Mouse (Mus musculus) limb, embryonic 10.5 days (tissue): ENCODE results near the gene Cnp. TPM values are rescaled to one million over a fixed set of nuclear protein-coding genes. Genes with fewer than 3 reads are reported as not detected.

ENCODE experiments used
- DNase-seq: peaks from one replicate; pipeline ENCODE4 v3.0.0-alpha.2; 2017; ENCODE audit warnings: low spot score
- H3K27ac ChIP-seq: fragments of 300-500 bp; sonication (generic); 2 replicates; pipeline ENCODE4 v1.5.1; 2016; ENCODE audit warnings: mild to moderate bottlenecking
- H3K27me3 ChIP-seq: fragments of 300-500 bp; sonication (generic); 2 replicates; pipeline ENCODE4 v1.6.1; 2016; ENCODE audit warnings: low read depth, mild to moderate bottlenecking; ENCODE audit not compliant: poor library complexity, severe bottlenecking
- H3K36me3 ChIP-seq: fragments of 300-500 bp; sonication (generic); 2 replicates; pipeline ENCODE4 v1.6.1; 2016; ENCODE audit warnings: mild to moderate bottlenecking, moderate library complexity
- H3K4me1 ChIP-seq: fragments of 300-500 bp; sonication (generic); 2 replicates; pipeline ENCODE4 v1.6.1; 2016
- H3K4me3 ChIP-seq: fragments of 300-500 bp; sonication (generic); 2 replicates; pipeline ENCODE4 v1.5.1; 2016; ENCODE audit warnings: mild to moderate bottlenecking, moderate library complexity
- H3K9me3 ChIP-seq: fragments of 300-500 bp; sonication (generic); replicated peaks from 2 replicates; pipeline ENCODE4 v1.6.1; 2016; ENCODE audit warnings: mild to moderate bottlenecking
- WGBS: fragments of 180-500 bp; shearing (Covaris S2); methylation state at CpG from one replicate; pipeline ENCODE4 v1.1.7; 2016; 5-methylcytosine and 5-hydroxymethylcytosine counted together
- polyA plus RNA-seq: library from polyadenylated mRNA; unstranded; fragments of >200 nt; fragmentation: Nextera tagmentation; extraction: Ambion mirVana; gene quantifications from 2 replicates; pipeline ENCODE4 v1.2.1, GENCODE M21; 2016

Cnp gene
- polyA plus RNA-seq, 1 experiment from 2014 or later = 23.0 TPM

GRCm38 (mm10) chr11:100540966-100541365, 33.7 kb upstream of the Cnp start:
- WGBS = 52% methylated on average over 6 of the region's 6 CpGs
- Histone ChIP-seq H3K27me3 (no peaks in the 10 kb centered on the region), H3K36me3 (no peaks in the 10 kb centered on the region), H3K9me3 (no peaks in the 10 kb centered on the region), H3K4me3 (no peak overlapping the region), H3K27ac (no peak overlapping the region), H3K4me1 (peaks cover 15% of the 10 kb centered on the region)
- no peak for DNase-seq

- WGBS = 93% methylated on average over 2 of the region's 2 CpGs
- H3K27ac ChIP-seq = no peak overlapping the region
- H3K4me1 ChIP-seq = peaks cover 18% of the 10 kb centered on the region
- no peaks in the 10 kb centered on the region for H3K9me3 ChIP-seq
- no peaks in the 10 kb centered on the region for H3K27me3 ChIP-seq
- H3K4me3 ChIP-seq = no peak overlapping the region
- no peak for DNase-seq
- no peaks in the 10 kb centered on the region for H3K36me3 ChIP-seq
Measured at GRCm38 (mm10) chr11:100541577-100541976, 33.1 kb upstream of the Cnp start.

- H3K27ac ChIP-seq = peak within 1 kb of the TSS; percentile 76
- WGBS = 6% methylated on average over 28 of the region's 28 CpGs
- H3K27me3 ChIP-seq = no peaks in the 10 kb centered on the region
- peak; percentile 93 for DNase-seq
- no peaks in the 10 kb centered on the region for H3K36me3 ChIP-seq
- H3K9me3 ChIP-seq = no peaks in the 10 kb centered on the region
- H3K4me3 ChIP-seq = peak within 1 kb of the TSS; percentile 51
- peaks cover 18% of the 10 kb centered on the region for H3K4me1 ChIP-seq
Measured at GRCm38 (mm10) chr11:100544832-100545745, 29.6 kb upstream of the Cnp start, which contains the start of gene Ttc25. Gene Ttc25, plus strand, starts transcription at chr11:100545607.

- Histone ChIP-seq H3K4me1 (peaks cover 18% of the 10 kb centered on the region), H3K9me3 (no peaks in the 10 kb centered on the region), H3K36me3 (no peaks in the 10 kb centered on the region), H3K27me3 (no peaks in the 10 kb centered on the region), H3K4me3 (peak overlapping the region; percentile 51), H3K27ac (peak overlapping the region; percentile 76)
- DNase-seq = no peak
- whole genome bisulfite sequencing = 26% methylated on average over 7 of the region's 7 CpGs
Measured at GRCm38 (mm10) chr11:100545746-100546085, 29.0 kb upstream of the Cnp start.

GRCm38 (mm10) chr11:100546955-100547354, 27.7 kb upstream of the Cnp start:
- 90% methylated on average over 6 of the region's 6 CpGs for WGBS

GRCm38 (mm10) chr11:100548141-100548540, 26.6 kb upstream of the Cnp start:
- H3K9me3 ChIP-seq = no peaks in the 10 kb centered on the region
- H3K36me3 ChIP-seq = no peaks in the 10 kb centered on the region
- no peak overlapping the region for H3K4me3 ChIP-seq
- WGBS = 83% methylated on average over 6 of the region's 6 CpGs
- no peak overlapping the region for H3K27ac ChIP-seq
- no peak for DNase-seq
- H3K27me3 ChIP-seq = no peaks in the 10 kb centered on the region
- peaks cover 18% of the 10 kb centered on the region for H3K4me1 ChIP-seq

More at GRCm38 (mm10) chr11:100546955-100547354, 27.7 kb upstream of the Cnp start:
- Histone ChIP-seq H3K27ac (no peak overlapping the region), H3K9me3 (no peaks in the 10 kb centered on the region), H3K4me3 (no peak overlapping the region), H3K36me3 (no peaks in the 10 kb centered on the region), H3K27me3 (no peaks in the 10 kb centered on the region), H3K4me1 (peaks cover 18% of the 10 kb centered on the region)
- DNase-seq = no peak

- H3K27me3 ChIP-seq = no peaks in the 10 kb centered on the region
- no peaks in the 10 kb centered on the region for H3K36me3 ChIP-seq
- no peak overlapping the region for H3K27ac ChIP-seq
- no peak for DNase-seq
- WGBS = 86% methylated on average over 8 of the region's 8 CpGs
- no peak overlapping the region for H3K4me3 ChIP-seq
- peaks cover 17% of the 10 kb centered on the region for H3K4me1 ChIP-seq
- no peaks in the 10 kb centered on the region for H3K9me3 ChIP-seq
Measured at GRCm38 (mm10) chr11:100549466-100549865, 25.2 kb upstream of the Cnp start.

- H3K4me3 ChIP-seq = no peak overlapping the region
- H3K27ac ChIP-seq = no peak overlapping the region
- H3K27me3 ChIP-seq = no peaks in the 10 kb centered on the region
- no peaks in the 10 kb centered on the region for H3K36me3 ChIP-seq
- DNase-seq = no peak
- WGBS = 71% methylated on average over 6 of the region's 6 CpGs
- no peaks in the 10 kb centered on the region for H3K9me3 ChIP-seq
- peaks cover 11% of the 10 kb centered on the region for H3K4me1 ChIP-seq
Measured at GRCm38 (mm10) chr11:100550101-100550500, 24.6 kb upstream of the Cnp start.

- H3K4me1 ChIP-seq = peaks cover 4% of the 10 kb centered on the region; the same call in 1 of the 2 replicates
- no peaks in the 10 kb centered on the region for H3K9me3 ChIP-seq
- no peak overlapping the region for H3K27ac ChIP-seq
- H3K36me3 ChIP-seq = no peaks in the 10 kb centered on the region
- WGBS = 89% methylated on average over 4 of the region's 4 CpGs
- DNase-seq = no peak
- H3K27me3 ChIP-seq = peaks cover 5% of the 10 kb centered on the region
- no peak overlapping the region for H3K4me3 ChIP-seq
Measured at GRCm38 (mm10) chr11:100552842-100553241, 21.9 kb upstream of the Cnp start.

GRCm38 (mm10) chr11:100555583-100555982, 19.1 kb upstream of the Cnp start:
- DNase-seq = no peak
- H3K9me3 ChIP-seq = no peaks in the 10 kb centered on the region
- peaks cover 7% of the 10 kb centered on the region; the same call in 1 of the 2 replicates for H3K4me1 ChIP-seq
- no peaks in the 10 kb centered on the region for H3K36me3 ChIP-seq
- no peak overlapping the region for H3K27ac ChIP-seq
- H3K4me3 ChIP-seq = no peak overlapping the region
- WGBS = 19% methylated on average over 11 of the region's 11 CpGs
- H3K27me3 ChIP-seq = peaks cover 5% of the 10 kb centered on the region

- H3K4me1 ChIP-seq = peaks cover 7% of the 10 kb centered on the region; the same call in 1 of the 2 replicates
- peaks cover 5% of the 10 kb centered on the region for H3K27me3 ChIP-seq
- H3K36me3 ChIP-seq = no peaks in the 10 kb centered on the region
- 83% methylated on average over 3 of the region's 3 CpGs for WGBS
- no peak overlapping the region for H3K27ac ChIP-seq
- no peaks in the 10 kb centered on the region for H3K9me3 ChIP-seq
- DNase-seq = no peak
- no peak overlapping the region for H3K4me3 ChIP-seq
Measured at GRCm38 (mm10) chr11:100557563-100557962, 17.1 kb upstream of the Cnp start.

GRCm38 (mm10) chr11:100559476-100559875, 15.2 kb upstream of the Cnp start:
- no peak for DNase-seq
- WGBS = 53% methylated on average over 7 of the region's 7 CpGs
- Histone ChIP-seq H3K4me1 (peaks cover 7% of the 10 kb centered on the region; the same call in 1 of the 2 replicates), H3K27ac (no peak overlapping the region), H3K27me3 (peaks cover 5% of the 10 kb centered on the region), H3K9me3 (no peaks in the 10 kb centered on the region), H3K4me3 (no peak overlapping the region), H3K36me3 (no peaks in the 10 kb centered on the region)

GRCm38 (mm10) chr11:100561748-100562147, 13.0 kb upstream of the Cnp start:
- peaks cover 7% of the 10 kb centered on the region; the same call in 1 of the 2 replicates for H3K4me1 ChIP-seq
- no peak for DNase-seq
- H3K4me3 ChIP-seq = no peak overlapping the region
- H3K27me3 ChIP-seq = peaks cover 5% of the 10 kb centered on the region
- WGBS = 77% methylated on average over 5 of the region's 5 CpGs
- H3K36me3 ChIP-seq = no peaks in the 10 kb centered on the region
- H3K27ac ChIP-seq = no peak overlapping the region
- H3K9me3 ChIP-seq = no peaks in the 10 kb centered on the region
